Mouse (Mus musculus) heart, adult 2 months (tissue): ENCODE measurements around the gene Themis2.

ENCODE experiments used
- CTCF ChIP-seq: fragments of 200-600 bp; IDR thresholded peaks from 2 replicates; pipeline ENCODE4 v1.8.1; 2022; ENCODE audit warnings: antibody characterized with exemption, mild to moderate bottlenecking, moderate library complexity
- EP300 ChIP-seq: fragments of 200-500 bp; IDR thresholded peaks from 2 replicates; pipeline ENCODE4 v1.6.1; 2011; ENCODE audit warnings: low read depth, low read length, control low read depth; ENCODE audit not compliant: insufficient read depth

- no peak for TF ChIP-seq CTCF
- TF ChIP-seq EP300 = no peak
Measured at GRCm38 (mm10) chr4:132798028-132798427, 1.8 kb upstream of the Themis2 start.
